Mouse (Mus musculus) thymus, adult 2 months (tissue): ENCODE measurements around the gene Ccdc146. TPM values are rescaled to one million over a fixed set of nuclear protein-coding genes. Genes with fewer than 3 reads are reported as not detected.

Source experiments
- DNase-seq: peaks from one replicate; pipeline ENCODE4 v3.0.0; 2021
- H3K27ac ChIP-seq: fragments of 200-500 bp; 2 replicates; pipeline ENCODE4 v1.5.1; 2012; ENCODE audit warnings: low read length, control low read depth; ENCODE audit not compliant: control insufficient read depth, insufficient read depth
- H3K27me3 ChIP-seq: fragments of 200-500 bp; 2 replicates; pipeline ENCODE4 v1.6.1; 2012; ENCODE audit warnings: mild to moderate bottlenecking, low read length, moderate library complexity, mixed read lengths; ENCODE audit not compliant: control insufficient read depth, insufficient read depth
- H3K36me3 ChIP-seq: fragments of 200-500 bp; 2 replicates; pipeline ENCODE4 v1.6.1; 2012; ENCODE audit warnings: mild to moderate bottlenecking, low read length, moderate library complexity; ENCODE audit not compliant: control insufficient read depth, insufficient read depth
- H3K4me1 ChIP-seq: fragments of 200-500 bp; replicated peaks from 2 replicates; pipeline ENCODE4 v1.6.1; 2012; ENCODE audit warnings: low read length; ENCODE audit not compliant: control insufficient read depth, insufficient read depth
- H3K4me3 ChIP-seq: fragments of 200-500 bp; 2 replicates; pipeline ENCODE4 v1.5.1; 2012; ENCODE audit warnings: mild to moderate bottlenecking, low read length, control low read depth, moderate library complexity; ENCODE audit not compliant: control insufficient read depth, insufficient read depth
- CTCF ChIP-seq: fragments of 200-500 bp; IDR thresholded peaks from 2 replicates; pipeline ENCODE4 v1.5.1; 2012; ENCODE audit warnings: mild to moderate bottlenecking, control low read depth, low read length, moderate library complexity, borderline replicate concordance; ENCODE audit not compliant: control insufficient read depth, poor library complexity, insufficient read depth; ENCODE audit errors: extremely low read depth
- POLR2A ChIP-seq: fragments of 200-500 bp; IDR thresholded peaks from 2 replicates; pipeline ENCODE4 v1.6.1; 2012; ENCODE audit warnings: mild to moderate bottlenecking, low read length, control low read depth, moderate library complexity; ENCODE audit not compliant: control insufficient read depth, poor library complexity, insufficient read depth; ENCODE audit errors: extremely low read depth
- WGBS: fragments of 180-500 bp; shearing (Covaris S2); methylation state at CpG from one replicate; pipeline ENCODE4 v1.1.7; 2018; 5-methylcytosine and 5-hydroxymethylcytosine counted together
- polyA plus RNA-seq: library from polyadenylated mRNA; depleted of rRNA; stranded (reverse); fragments of >200 nt; gene quantifications from 2 replicates; pipeline ENCODE4 v1.2.3, GENCODE M21; 2012

Ccdc146 gene
- polyA plus RNA-seq, 1 experiment: not detected

DNA sequence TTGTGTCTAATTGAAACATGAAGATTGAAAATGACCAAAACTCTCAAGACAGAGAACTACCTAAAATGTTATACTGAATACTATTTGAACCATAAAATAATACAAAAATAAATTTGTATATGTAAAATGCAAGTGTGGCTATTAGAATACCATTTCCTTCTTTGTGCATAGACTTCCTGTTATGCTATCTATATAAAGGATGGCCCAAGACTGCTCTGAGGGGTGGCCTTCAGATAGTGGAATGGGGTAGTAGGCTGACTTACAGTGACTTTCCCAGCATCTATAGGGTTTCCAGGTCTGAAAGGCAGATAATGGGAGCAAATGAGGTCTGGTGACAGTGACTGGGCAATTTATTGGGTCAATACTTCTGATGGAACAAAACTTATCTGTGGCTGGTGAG is 37.1 kb downstream of the Ccdc146 start:
- Histone ChIP-seq H3K4me1 (no peaks in the 10 kb centered on the region; the same call in 1 of the 2 replicates), H3K4me3 (no peak overlapping the region), H3K27ac (no peak overlapping the region), H3K27me3 (no peaks in the 10 kb centered on the region), H3K36me3 (no peaks in the 10 kb centered on the region)
- no peak for DNase-seq
- no peak for TF ChIP-seq CTCF
- TF ChIP-seq POLR2A: no peak

DNA sequence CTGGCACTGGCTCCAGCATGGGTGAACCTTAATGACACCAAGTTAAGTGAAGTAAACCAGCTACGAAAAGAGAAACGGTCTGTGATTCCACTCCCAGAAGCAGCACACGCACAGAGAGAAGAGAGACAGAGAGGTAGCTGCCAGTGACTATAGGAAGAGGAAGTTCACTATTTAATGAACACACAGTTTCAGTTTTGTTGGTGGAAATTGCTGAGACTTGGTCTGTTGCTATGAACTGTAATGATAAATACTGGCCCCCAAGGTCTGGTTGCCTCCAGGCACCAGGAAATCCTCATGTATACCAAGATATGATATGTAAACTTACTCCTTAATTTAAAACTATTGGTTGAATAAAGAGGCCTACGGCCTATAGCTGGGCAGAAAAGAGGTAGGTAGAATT is 38.0 kb downstream of the Ccdc146 start:
- Histone ChIP-seq H3K4me1 (no peaks in the 10 kb centered on the region; the same call in 1 of the 2 replicates), H3K36me3 (no peaks in the 10 kb centered on the region), H3K27ac (no peak overlapping the region), H3K27me3 (no peaks in the 10 kb centered on the region), H3K4me3 (no peak overlapping the region)
- DNase-seq: no peak
- no peak for TF ChIP-seq POLR2A
- TF ChIP-seq CTCF: no peak
- WGBS: 59% methylated on average over 4 of the region's 4 CpGs

DNA sequence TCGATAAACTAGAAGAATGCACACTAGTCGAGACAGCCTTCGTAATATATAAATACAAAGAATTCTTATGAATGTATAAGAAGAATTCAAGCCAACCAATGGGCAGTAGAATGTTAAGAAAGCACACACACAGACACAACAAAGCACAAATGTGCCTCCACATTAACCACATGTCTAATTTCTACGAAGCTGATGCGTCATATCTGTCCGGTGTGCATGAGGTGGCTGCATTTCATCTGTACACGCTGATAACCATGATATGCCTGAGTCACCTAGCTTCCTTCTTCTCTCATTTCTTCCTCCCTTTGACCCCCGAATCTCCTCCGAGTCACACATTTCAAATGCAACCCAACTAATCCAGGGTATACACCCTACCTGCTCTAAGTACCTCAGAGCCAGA is 39.5 kb downstream of the Ccdc146 start:
- Histone ChIP-seq H3K4me3 (no peak overlapping the region), H3K36me3 (no peaks in the 10 kb centered on the region), H3K4me1 (no peaks in the 10 kb centered on the region; the same call in 1 of the 2 replicates), H3K27me3 (no peaks in the 10 kb centered on the region), H3K27ac (no peak overlapping the region)
- TF ChIP-seq CTCF: no peak
- TF ChIP-seq POLR2A: no peak
- 62% methylated on average over 9 of the region's 9 CpGs for WGBS
- DNase-seq: no peak

DNA sequence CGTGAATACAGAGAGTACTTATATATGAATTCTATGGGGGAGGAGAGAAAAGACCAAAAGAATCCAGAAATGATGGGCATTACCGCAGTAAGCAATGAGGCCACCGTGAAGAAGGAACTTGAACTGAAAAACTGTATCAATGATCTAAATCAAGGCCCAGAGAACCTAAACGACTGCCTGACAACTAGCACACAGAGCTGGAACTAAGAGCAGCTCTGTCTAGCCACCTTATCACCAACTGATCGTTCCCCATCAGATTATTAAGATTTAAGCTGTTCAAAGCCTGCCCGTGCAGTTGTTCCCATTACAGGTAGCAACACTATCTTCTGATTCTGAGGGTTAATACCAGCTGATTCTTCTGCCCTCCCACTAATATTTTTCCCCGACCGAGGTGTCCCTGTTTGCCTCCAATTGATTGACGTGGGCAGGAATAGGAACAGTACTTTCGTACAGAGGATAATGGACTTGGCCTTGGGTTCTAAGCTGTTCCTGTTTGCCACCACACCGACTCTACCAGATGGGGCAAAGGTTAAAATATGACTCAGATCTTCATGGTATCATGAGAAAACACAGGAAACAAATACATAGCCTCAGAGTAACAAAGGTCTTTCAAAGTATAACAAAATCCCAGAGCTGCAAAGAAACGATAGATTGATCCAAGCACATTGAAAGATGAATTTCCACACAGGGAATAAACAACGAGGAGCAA is 40.1 kb downstream of the Ccdc146 start:
- Histone ChIP-seq H3K4me1 (no peaks in the 10 kb centered on the region; the same call in 1 of the 2 replicates), H3K27me3 (no peaks in the 10 kb centered on the region), H3K4me3 (no peak overlapping the region), H3K36me3 (no peaks in the 10 kb centered on the region), H3K27ac (no peak overlapping the region)
- TF ChIP-seq CTCF: no peak
- no peak for TF ChIP-seq POLR2A
- 83% methylated on average over 13 of the region's 13 CpGs for WGBS
- DNase-seq: no peak

DNA sequence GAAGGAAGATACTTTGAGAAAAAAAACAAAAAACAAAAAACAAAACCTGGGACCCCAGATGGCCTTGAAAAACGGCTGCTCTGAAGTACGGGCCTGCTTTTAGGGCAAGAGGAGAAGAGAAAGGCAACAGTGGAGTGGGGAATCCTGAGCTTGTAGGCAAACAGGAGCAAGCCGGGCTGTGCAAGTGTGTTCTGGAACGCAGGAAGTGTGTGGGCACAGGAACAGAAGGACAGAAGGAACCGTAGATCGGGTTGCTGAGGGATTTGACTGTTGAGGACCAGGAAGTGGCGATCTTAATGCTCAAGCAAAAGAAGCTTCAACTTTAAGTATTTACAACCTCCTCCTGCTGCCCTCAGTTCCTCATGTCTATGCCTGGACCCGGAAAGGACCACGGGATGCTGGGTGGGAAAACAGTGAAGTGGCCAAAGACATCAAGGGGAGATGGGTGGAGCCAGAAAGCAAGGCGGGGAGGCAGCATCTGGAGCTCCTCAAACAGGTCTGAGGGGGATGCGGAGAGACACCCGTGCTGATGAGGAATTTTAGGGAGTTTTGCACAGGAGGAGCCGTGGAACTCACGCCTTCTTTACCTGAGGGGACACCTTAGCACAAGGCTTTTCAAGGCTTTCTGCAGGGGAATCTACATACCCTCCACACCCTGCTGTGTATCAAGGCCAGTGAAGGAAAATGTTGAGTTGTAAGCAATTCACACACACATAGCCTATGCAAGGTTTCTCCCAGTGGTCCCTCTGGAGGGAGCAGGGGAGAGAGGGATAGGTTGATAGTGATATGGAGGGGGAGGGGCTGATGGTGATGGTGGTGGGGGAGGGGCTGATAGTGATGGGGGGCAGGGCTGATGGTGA is 40.9 kb downstream of the Ccdc146 start:
- no peak overlapping the region for H3K27ac ChIP-seq
- no peaks in the 10 kb centered on the region for H3K27me3 ChIP-seq
- H3K36me3 ChIP-seq: no peaks in the 10 kb centered on the region
- no peaks in the 10 kb centered on the region; the same call in 1 of the 2 replicates for H3K4me1 ChIP-seq
- H3K4me3 ChIP-seq: no peak overlapping the region
- DNase-seq: no peak
- 50% methylated on average over 14 of the region's 14 CpGs for WGBS
- TF ChIP-seq POLR2A (no peak), CTCF (no peak)

DNA sequence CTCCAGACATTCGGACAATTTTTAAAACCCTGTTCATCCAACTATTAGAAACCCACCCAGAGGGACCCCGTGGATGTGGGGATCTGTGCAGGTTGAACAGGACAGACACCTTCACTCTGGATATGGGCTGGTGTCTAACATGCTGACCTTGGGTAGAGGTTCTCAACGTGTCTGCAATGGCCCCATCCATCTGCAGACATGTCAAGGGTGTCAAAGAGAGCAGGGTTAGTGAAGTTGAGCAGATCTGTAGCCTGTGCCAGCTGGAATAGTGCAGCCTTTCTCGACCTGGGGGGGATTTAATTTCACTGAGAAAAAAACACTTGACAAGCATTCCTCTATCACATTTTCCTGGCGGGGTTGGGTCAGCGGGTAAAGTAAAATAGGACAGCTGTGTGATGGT is 41.8 kb downstream of the Ccdc146 start:
- no peak for DNase-seq
- Histone ChIP-seq H3K27me3 (no peaks in the 10 kb centered on the region), H3K4me1 (no peaks in the 10 kb centered on the region; the same call in 1 of the 2 replicates), H3K27ac (no peak overlapping the region), H3K36me3 (no peaks in the 10 kb centered on the region), H3K4me3 (no peak overlapping the region)
- TF ChIP-seq POLR2A: no peak
- no peak for TF ChIP-seq CTCF
- 82% methylated on average over 6 of the region's 6 CpGs for WGBS
